Mouse (Mus musculus) neural tube, embryonic 15.5 days (tissue): Measurements from ENCODE around the gene Bcl3. TPM values are rescaled to one million over a fixed set of nuclear protein-coding genes. Genes with fewer than 3 reads are reported as not detected.

Experiments used
- ATAC-seq: fragments of 200-750 bp; cut with Nextera tagmentation; 2 replicates; pipeline ENCODE4 v1.8.0; 2017; ENCODE audit warnings: mild to moderate bottlenecking, moderate TSS enrichment, moderate library complexity; ENCODE audit not compliant: low FRiP score
- H3K27ac ChIP-seq: fragments of 300-500 bp; sonication (generic); replicated peaks from 2 replicates; pipeline ENCODE4 v1.5.1; 2015; ENCODE audit warnings: mild to moderate bottlenecking, inconsistent platforms
- H3K27me3 ChIP-seq: fragments of 300-500 bp; sonication (generic); replicated peaks from 2 replicates; pipeline ENCODE4 v1.6.1; 2015; ENCODE audit warnings: inconsistent platforms
- H3K36me3 ChIP-seq: fragments of 300-500 bp; sonication (generic); 2 replicates; pipeline ENCODE4 v1.6.1; 2015; ENCODE audit warnings: inconsistent platforms
- H3K4me1 ChIP-seq: fragments of 300-500 bp; sonication (generic); 2 replicates; pipeline ENCODE4 v1.6.1; 2015; ENCODE audit warnings: inconsistent platforms
- H3K4me2 ChIP-seq: fragments of 300-500 bp; sonication (generic); 2 replicates; pipeline ENCODE4 v1.6.1; 2015; ENCODE audit warnings: inconsistent platforms, mild to moderate bottlenecking, moderate library complexity
- H3K4me3 ChIP-seq: fragments of 300-500 bp; sonication (generic); replicated peaks from 2 replicates; pipeline ENCODE4 v1.5.1; 2015; ENCODE audit warnings: mild to moderate bottlenecking, inconsistent platforms
- H3K9ac ChIP-seq: fragments of 300-500 bp; sonication (generic); replicated peaks from 2 replicates; pipeline ENCODE4 v1.6.1; 2015; ENCODE audit warnings: mild to moderate bottlenecking, inconsistent platforms
- H3K9me3 ChIP-seq: fragments of 300-500 bp; sonication (generic); replicated peaks from 2 replicates; pipeline ENCODE4 v1.6.1; 2016; ENCODE audit warnings: inconsistent platforms
- WGBS: fragments of 180-500 bp; shearing (Covaris S2); methylation state at CpG from one replicate; pipeline ENCODE4 v1.1.7; 2015; ENCODE audit warnings: mixed read lengths; 5-methylcytosine and 5-hydroxymethylcytosine counted together
- polyA plus RNA-seq: library from polyadenylated mRNA; unstranded; fragments of >200 nt; fragmentation: Nextera tagmentation; extraction: Ambion mirVana; gene quantifications from 2 replicates; pipeline ENCODE4 v1.2.1, GENCODE M21; 2015

The Bcl3 gene
- polyA plus RNA-seq, 1 experiment from 2014 or later, result 1.2 TPM

DNA sequence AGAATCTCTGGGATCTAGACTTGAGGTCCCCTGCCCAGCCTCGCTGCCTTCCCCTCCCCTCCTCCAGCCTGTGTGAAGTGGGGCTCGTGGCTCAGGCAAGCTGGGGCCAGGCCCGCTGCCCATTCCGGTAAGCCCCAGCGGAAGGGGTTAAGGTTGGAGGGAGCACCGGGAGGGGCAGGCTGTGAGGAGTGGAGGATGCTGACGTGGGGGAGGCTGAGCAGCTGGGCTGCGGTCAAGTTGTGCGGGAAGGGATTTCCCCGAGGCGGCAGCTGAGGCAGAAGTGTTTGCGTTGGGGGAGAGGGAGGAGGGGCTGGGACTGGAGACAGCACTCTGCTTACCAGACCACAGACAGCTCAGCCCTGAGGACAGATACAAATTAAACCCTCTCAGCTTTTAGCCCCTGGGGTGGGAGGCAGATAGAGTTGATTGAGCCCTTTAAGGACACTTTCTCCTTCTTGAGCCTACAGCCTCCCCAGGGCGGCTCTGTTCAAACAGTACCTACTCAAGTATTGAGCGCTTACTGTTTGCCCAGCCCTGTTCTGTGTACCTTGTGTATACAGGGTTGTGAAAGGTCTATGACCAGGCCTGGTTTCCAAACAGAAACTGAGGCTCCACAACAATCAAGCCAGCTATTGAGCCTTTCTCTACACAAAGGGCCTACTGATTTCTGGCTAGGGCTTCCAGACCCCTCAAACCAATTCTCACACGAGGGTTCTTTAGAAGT lies 5.0 kb downstream of the Bcl3 start:
- Histone ChIP-seq H3K27me3 (peaks cover 62% of the 10 kb centered on the region), H3K4me3 (no peak overlapping the region; the same call in 1 of the 2 replicates), H3K27ac (no peak overlapping the region), H3K9me3 (no peaks in the 10 kb centered on the region), H3K36me3 (no peaks in the 10 kb centered on the region), H3K9ac (no peak overlapping the region), H3K4me2 (peak overlapping the region; percentile 74), H3K4me1 (peaks cover 27% of the 10 kb centered on the region)
- no peak for ATAC-seq
- WGBS, result 8% methylated on average over 15 of the region's 15 CpGs

- peak overlapping the region; percentile 50 for H3K9ac ChIP-seq
- H3K4me3 ChIP-seq, result peak overlapping the region; percentile 43
- H3K36me3 ChIP-seq, result no peaks in the 10 kb centered on the region
- peaks cover 24% of the 10 kb centered on the region for H3K4me1 ChIP-seq
- WGBS, result under 1% methylated on average over 28 of the region's 28 CpGs
- H3K9me3 ChIP-seq, result no peaks in the 10 kb centered on the region
- peak overlapping the region; percentile 74 for H3K4me2 ChIP-seq
- H3K27me3 ChIP-seq, result peaks cover 62% of the 10 kb centered on the region
- ATAC-seq, result peak; percentile 68
- H3K27ac ChIP-seq, result no peak overlapping the region
Observed at GRCm38 (mm10) chr7:19816224-19816771, 6.3 kb downstream of the Bcl3 start.

GRCm38 (mm10) chr7:19815296-19816223 lies 7.0 kb downstream of the Bcl3 start:
- H3K4me2 ChIP-seq, result peak overlapping the region; percentile 74
- H3K27me3 ChIP-seq, result peaks cover 64% of the 10 kb centered on the region
- no peaks in the 10 kb centered on the region for H3K9me3 ChIP-seq
- H3K4me1 ChIP-seq, result peaks cover 30% of the 10 kb centered on the region
- peak; percentile 35; the same call in 1 of the 2 replicates for ATAC-seq
- no peaks in the 10 kb centered on the region for H3K36me3 ChIP-seq
- H3K9ac ChIP-seq, result peak overlapping the region; percentile 50
- WGBS, result 25% methylated on average over 17 of the region's 17 CpGs
- H3K27ac ChIP-seq, result no peak overlapping the region
- H3K4me3 ChIP-seq, result peak overlapping the region; percentile 43

GRCm38 (mm10) chr7:19813579-19814122 lies 8.9 kb downstream of the Bcl3 start:
- no peak overlapping the region for H3K4me3 ChIP-seq
- H3K4me2 ChIP-seq, result no peak overlapping the region
- H3K4me1 ChIP-seq, result peaks cover 39% of the 10 kb centered on the region
- H3K9me3 ChIP-seq, result no peaks in the 10 kb centered on the region
- ATAC-seq, result no peak
- no peaks in the 10 kb centered on the region for H3K36me3 ChIP-seq
- peaks cover 76% of the 10 kb centered on the region for H3K27me3 ChIP-seq
- H3K9ac ChIP-seq, result no peak overlapping the region
- no peak overlapping the region for H3K27ac ChIP-seq
- 80% methylated on average over 6 of the region's 6 CpGs for WGBS

DNA sequence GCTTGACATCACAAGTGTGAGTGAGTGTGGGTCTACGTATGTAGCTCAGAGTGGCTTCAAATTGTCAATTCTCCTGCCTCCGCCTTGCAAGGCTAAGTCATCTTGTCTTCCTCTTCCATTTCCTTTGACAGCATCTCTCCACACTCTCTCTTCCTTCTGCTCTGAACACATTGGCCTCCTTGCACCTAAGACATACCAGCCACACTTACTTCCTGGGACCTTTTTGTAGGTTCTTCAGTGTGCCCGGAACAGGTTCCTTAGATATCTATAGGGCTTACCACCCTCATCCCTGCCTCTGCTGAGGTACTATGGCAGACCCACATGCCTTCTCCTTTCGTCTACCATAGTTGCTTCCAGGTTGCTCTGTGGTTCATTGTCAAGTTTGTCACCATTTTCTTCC lies 9.4 kb downstream of the Bcl3 start:
- H3K9ac ChIP-seq, result no peak overlapping the region
- no peak for ATAC-seq
- no peak overlapping the region for H3K4me2 ChIP-seq
- H3K4me1 ChIP-seq, result peaks cover 39% of the 10 kb centered on the region
- H3K9me3 ChIP-seq, result no peaks in the 10 kb centered on the region
- H3K27ac ChIP-seq, result no peak overlapping the region
- peaks cover 77% of the 10 kb centered on the region for H3K27me3 ChIP-seq
- no peak overlapping the region for H3K4me3 ChIP-seq
- 83% methylated on average over 4 of the region's 4 CpGs for WGBS
- no peaks in the 10 kb centered on the region for H3K36me3 ChIP-seq

DNA sequence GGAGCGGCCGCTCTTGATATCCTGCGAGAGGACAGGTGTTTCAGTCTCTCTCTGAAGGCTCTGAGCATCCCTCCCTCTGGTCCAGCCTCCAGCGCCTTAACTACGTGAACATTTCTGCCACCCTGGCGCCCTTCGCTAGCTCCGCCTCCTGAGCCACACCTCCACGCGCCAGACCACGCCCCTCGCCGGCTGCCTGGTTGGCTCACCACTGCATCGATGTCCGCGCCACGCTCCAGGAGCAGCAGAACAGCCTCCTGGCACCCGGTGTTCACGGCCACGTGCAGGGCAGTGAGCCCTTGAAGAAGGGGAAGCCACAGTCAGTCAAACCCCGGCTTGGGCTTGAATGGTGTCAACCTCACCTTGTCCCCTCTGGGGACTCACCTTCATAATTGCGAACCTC lies 11.5 kb downstream of the Bcl3 start:
- peak; percentile 53 for ATAC-seq
- 6% methylated on average over 22 of the region's 22 CpGs for WGBS
- peak overlapping the region; percentile 57 for H3K4me2 ChIP-seq

GRCm38 (mm10) chr7:19809369-19809768 lies 13.2 kb downstream of the Bcl3 start:
- WGBS, result 5% methylated on average over 27 of the region's 27 CpGs
- peaks cover 58% of the 10 kb centered on the region for H3K27me3 ChIP-seq
- H3K9me3 ChIP-seq, result no peaks in the 10 kb centered on the region
- H3K4me3 ChIP-seq, result peak overlapping the region; percentile 30
- peak; percentile 74 for ATAC-seq
- H3K4me1 ChIP-seq, result peaks cover 17% of the 10 kb centered on the region
- H3K9ac ChIP-seq, result peak overlapping the region; percentile 27; the same call in 1 of the 2 replicates
- H3K36me3 ChIP-seq, result no peaks in the 10 kb centered on the region
- peak overlapping the region; percentile 51 for H3K4me2 ChIP-seq
- H3K27ac ChIP-seq, result no peak overlapping the region

More for the DNA sequence above, 11.5 kb downstream of the Bcl3 start:
- peak overlapping the region; percentile 25 for H3K4me3 ChIP-seq
- H3K9ac ChIP-seq, result peak overlapping the region; percentile 37; the same call in 1 of the 2 replicates
- H3K36me3 ChIP-seq, result no peaks in the 10 kb centered on the region
- H3K27me3 ChIP-seq, result peaks cover 58% of the 10 kb centered on the region
- peaks cover 24% of the 10 kb centered on the region for H3K4me1 ChIP-seq
- H3K9me3 ChIP-seq, result no peaks in the 10 kb centered on the region
- no peak overlapping the region for H3K27ac ChIP-seq

- no peak overlapping the region for H3K4me2 ChIP-seq
- no peak overlapping the region for H3K27ac ChIP-seq
- H3K4me1 ChIP-seq, result peaks cover 17% of the 10 kb centered on the region
- peaks cover 38% of the 10 kb centered on the region for H3K27me3 ChIP-seq
- H3K36me3 ChIP-seq, result no peaks in the 10 kb centered on the region
- WGBS, result 84% methylated on average over 8 of the region's 8 CpGs
- no peaks in the 10 kb centered on the region for H3K9me3 ChIP-seq
- no peak for ATAC-seq
- no peak overlapping the region for H3K9ac ChIP-seq
- no peak overlapping the region for H3K4me3 ChIP-seq
Observed at GRCm38 (mm10) chr7:19806356-19806969, 16.1 kb downstream of the Bcl3 start.

- Histone ChIP-seq H3K9ac (no peak overlapping the region), H3K4me3 (no peak overlapping the region), H3K27ac (no peak overlapping the region), H3K4me2 (no peak overlapping the region), H3K9me3 (no peaks in the 10 kb centered on the region), H3K27me3 (peaks cover 4% of the 10 kb centered on the region; the same call in 1 of the 2 replicates), H3K4me1 (no peaks in the 10 kb centered on the region), H3K36me3 (no peaks in the 10 kb centered on the region)
- 18% methylated on average over 7 of the region's 7 CpGs for WGBS
- peak; percentile 69 for ATAC-seq
Observed at GRCm38 (mm10) chr7:19802995-19803394, 19.6 kb downstream of the Bcl3 start.

DNA sequence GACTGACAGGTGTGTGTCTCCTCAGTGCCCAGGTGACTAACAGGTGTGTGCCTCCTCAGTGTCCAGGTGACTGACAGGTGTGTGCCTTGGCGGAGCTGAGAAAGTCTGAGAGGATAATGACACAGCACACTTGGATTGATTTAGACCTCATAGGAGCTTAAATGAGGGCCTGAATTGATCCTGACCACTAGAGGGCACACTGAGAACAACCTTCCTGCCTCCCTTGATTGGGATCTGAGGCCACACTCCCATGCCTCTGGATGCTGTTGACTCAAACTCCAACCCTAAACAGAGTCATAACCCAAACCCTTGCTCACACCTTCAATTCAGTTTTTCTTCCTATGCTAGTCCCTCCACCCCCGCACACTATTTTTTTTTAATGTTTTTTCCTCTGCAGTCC lies 21.8 kb downstream of the Bcl3 start:
- WGBS, result 31% methylated on average over 2 of the region's 2 CpGs
- no peak overlapping the region for H3K4me3 ChIP-seq
- no peak for ATAC-seq
- no peaks in the 10 kb centered on the region for H3K9me3 ChIP-seq
- no peak overlapping the region for H3K27ac ChIP-seq
- H3K36me3 ChIP-seq, result no peaks in the 10 kb centered on the region
- peaks cover 23% of the 10 kb centered on the region for H3K27me3 ChIP-seq
- no peak overlapping the region for H3K4me2 ChIP-seq
- no peak overlapping the region for H3K9ac ChIP-seq
- H3K4me1 ChIP-seq, result peaks cover 9% of the 10 kb centered on the region; the same call in 1 of the 2 replicates
